Mouse (Mus musculus): ENCODE results near the gene Slc35e3. TPM values are rescaled to one million over a fixed set of nuclear protein-coding genes. Genes with fewer than 3 reads are reported as not detected.
A peak's percentile ranks its signal among the peaks of the same experiment; 100 is the strongest.
"Not testable (repeated sequence)": the region's sequence is repeated elsewhere in the genome, so short reads cannot be mapped to it uniquely, and the experiment has no call there.

The Slc35e3 gene
- total RNA-seq, 2 experiments from 2014 or later = 31.9 to 35.0 TPM

- DNase-seq (ENCODE audit: low spot score in 2 of 2) = no peak
Measured at GRCm38 (mm10) chr10:117714928-117715500, 31.2 kb downstream of the Slc35e3 start.

GRCm38 (mm10) chr10:117714048-117714545 lies 32.1 kb downstream of the Slc35e3 start:
- DNase-seq (ENCODE audit: low spot score in 2 of 2) = no peak

- no peak for DNase-seq (ENCODE audit: low spot score in 2 of 2)
Measured at GRCm38 (mm10) chr10:117713466-117713865, 32.7 kb downstream of the Slc35e3 start.

- no peak for DNase-seq (ENCODE audit: low spot score in 2 of 2)
Measured at GRCm38 (mm10) chr10:117712871-117713270, 33.3 kb downstream of the Slc35e3 start.

- no peak for DNase-seq (ENCODE audit: low spot score in 2 of 2)
Measured at GRCm38 (mm10) chr10:117712191-117712754, 33.9 kb downstream of the Slc35e3 start.

GRCm38 (mm10) chr10:117711408-117711807 lies 34.8 kb downstream of the Slc35e3 start:
- no peak for DNase-seq (ENCODE audit: low spot score in 2 of 2)

- peak; percentile 97 to 98 for DNase-seq (ENCODE audit: low spot score in 2 of 2)
Measured at GRCm38 (mm10) chr10:117710604-117711141, 35.5 kb downstream of the Slc35e3 start, which contains the start of gene Mdm2. Gene Mdm2, minus strand, starts transcription at chr10:117710758.

- peak; percentile 64 to 74 for DNase-seq (ENCODE audit: low spot score in 2 of 2)
Measured at GRCm38 (mm10) chr10:117709930-117710603, 36.1 kb downstream of the Slc35e3 start.

- DNase-seq (ENCODE audit: low spot score in 2 of 2) = no peak
Measured at GRCm38 (mm10) chr10:117709326-117709830, 36.8 kb downstream of the Slc35e3 start.

GRCm38 (mm10) chr10:117708856-117709255 lies 37.3 kb downstream of the Slc35e3 start:
- no peak for DNase-seq (ENCODE audit: low spot score in 2 of 2)

- DNase-seq (ENCODE audit: low spot score in 2 of 2) = no peak
Measured at GRCm38 (mm10) chr10:117708376-117708775, 37.8 kb downstream of the Slc35e3 start.

GRCm38 (mm10) chr10:117707114-117707838 lies 38.9 kb downstream of the Slc35e3 start:
- no peak for DNase-seq (ENCODE audit: low spot score in 2 of 2)

GRCm38 (mm10) chr10:117706440-117706839 lies 39.7 kb downstream of the Slc35e3 start:
- no peak for DNase-seq (ENCODE audit: low spot score in 2 of 2)

- DNase-seq (ENCODE audit: low spot score in 2 of 2) = no peak
Measured at GRCm38 (mm10) chr10:117705806-117706205, 40.4 kb downstream of the Slc35e3 start.

- no peak for DNase-seq (ENCODE audit: low spot score in 2 of 2)
Measured at GRCm38 (mm10) chr10:117704964-117705335, 41.2 kb downstream of the Slc35e3 start.

- not testable (repeated sequence) for DNase-seq (ENCODE audit: low spot score in 2 of 2)
Measured at GRCm38 (mm10) chr10:117704314-117704963, 41.7 kb downstream of the Slc35e3 start.

GRCm38 (mm10) chr10:117703506-117703905 lies 42.7 kb downstream of the Slc35e3 start:
- DNase-seq (ENCODE audit: low spot score in 2 of 2) = no peak

- no peak for DNase-seq (ENCODE audit: low spot score in 2 of 2)
Measured at GRCm38 (mm10) chr10:117702024-117702833, 43.9 kb downstream of the Slc35e3 start.

GRCm38 (mm10) chr10:117701034-117701829 lies 44.9 kb downstream of the Slc35e3 start:
- no peak for DNase-seq (ENCODE audit: low spot score in 2 of 2)

All from layer of hippocampus, postnatal 14 days (tissue).